Mouse (Mus musculus) adipocyte (in vitro differentiated cells): Measurements from ENCODE around the gene Atp6v0b.

Experiments
- DNase-seq: peaks from one replicate; pipeline ENCODE4 v3.0.0-alpha.2; 2016; ENCODE audit warnings: low spot score

The Atp6v0b gene

GRCm38 (mm10) chr4:117887133-117887532 lies at the start of gene Atp6v0b:
Atp6v0b (minus strand) TSS chr4:117887333.
- peak; percentile 81 for DNase-seq

GRCm38 (mm10) chr4:117934081-117934480 lies 46.9 kb upstream of the Atp6v0b start:
- DNase-seq = no peak

GRCm38 (mm10) chr4:117933248-117933647 lies 46.1 kb upstream of the Atp6v0b start:
- DNase-seq = no peak

GRCm38 (mm10) chr4:117929391-117929881 lies 42.3 kb upstream of the Atp6v0b start, which contains the start of gene Artn:
Artn (minus strand) TSS chr4:117929763.
- DNase-seq = no peak

GRCm38 (mm10) chr4:117928699-117929241 lies 41.6 kb upstream of the Atp6v0b start:
- peak; percentile 42 for DNase-seq

GRCm38 (mm10) chr4:117928234-117928633 lies 41.1 kb upstream of the Atp6v0b start:
- DNase-seq = peak; percentile 22

- no peak for DNase-seq
Observed at GRCm38 (mm10) chr4:117926545-117927482, 39.7 kb upstream of the Atp6v0b start.

- no peak for DNase-seq
Observed at GRCm38 (mm10) chr4:117924916-117925315, 37.8 kb upstream of the Atp6v0b start.

GRCm38 (mm10) chr4:117923450-117923849 lies 36.3 kb upstream of the Atp6v0b start:
- DNase-seq = no peak

GRCm38 (mm10) chr4:117921358-117921757 lies 34.2 kb upstream of the Atp6v0b start:
- no peak for DNase-seq

GRCm38 (mm10) chr4:117918762-117919161 lies 31.6 kb upstream of the Atp6v0b start:
- no peak for DNase-seq

GRCm38 (mm10) chr4:117918261-117918660 lies 31.1 kb upstream of the Atp6v0b start:
- no peak for DNase-seq

GRCm38 (mm10) chr4:117917847-117918246 lies 30.7 kb upstream of the Atp6v0b start:
- DNase-seq = no peak

GRCm38 (mm10) chr4:117917402-117917801 lies 30.3 kb upstream of the Atp6v0b start:
- no peak for DNase-seq

GRCm38 (mm10) chr4:117916386-117916785 lies 29.3 kb upstream of the Atp6v0b start:
- no peak for DNase-seq

GRCm38 (mm10) chr4:117915489-117916105 lies 28.5 kb upstream of the Atp6v0b start:
- DNase-seq = peak; percentile 7

GRCm38 (mm10) chr4:117914591-117915442 lies 27.7 kb upstream of the Atp6v0b start, which contains the start of gene Ipo13:
Ipo13 (minus strand) TSS chr4:117914999.
- peak; percentile 88 for DNase-seq

- DNase-seq = no peak
Observed at GRCm38 (mm10) chr4:117914031-117914430, 26.9 kb upstream of the Atp6v0b start.

GRCm38 (mm10) chr4:117913421-117913820 lies 26.3 kb upstream of the Atp6v0b start:
- peak; percentile 16 for DNase-seq

GRCm38 (mm10) chr4:117912685-117913273 lies 25.6 kb upstream of the Atp6v0b start:
- DNase-seq = peak; percentile 16

GRCm38 (mm10) chr4:117912131-117912561 lies 25.0 kb upstream of the Atp6v0b start:
- no peak for DNase-seq
